Mouse (Mus musculus) MEL (cell line): Measurements from ENCODE around the gene Arhgef3. TPM values are rescaled to one million over a fixed set of nuclear protein-coding genes. Genes with fewer than 3 reads are reported as not detected.

ENCODE experiments used
- DNase-seq: peaks from one replicate; pipeline ENCODE4 v3.0.0; 2011; ENCODE audit warnings: low read depth, low spot score
- H3K27ac ChIP-seq: 2 replicates; pipeline ENCODE4 v1.5.1; 2012; ENCODE audit warnings: low read depth, mild to moderate bottlenecking, control low read depth, low read length, moderate library complexity; ENCODE audit not compliant: control insufficient read depth
- H3K27me3 ChIP-seq, 2 experiments: fragments of 150-350 bp in 1 of 2; sonication (generic) in 1 of 2; 2 replicates each; pipeline ENCODE4 v1.6.1; 2012; ENCODE audit warnings: low read length in 2 of 2, mild to moderate bottlenecking in 2 of 2, improper control_type of control experiment in 1 of 2, moderate library complexity in 1 of 2; ENCODE audit not compliant: insufficient read depth in 2 of 2, control insufficient read depth in 1 of 2
- H3K36me3 ChIP-seq, 2 experiments: 2 replicates each; pipeline ENCODE4 v1.6.1; 2012 to 2014; ENCODE audit warnings: low read length in 2 of 2, improper control_type of control experiment in 1 of 2, inconsistent platforms in 1 of 2, mild to moderate bottlenecking in 1 of 2; ENCODE audit not compliant: insufficient read depth in 2 of 2, control insufficient read depth in 1 of 2
- H3K4me1 ChIP-seq, 2 experiments: fragments of 150-350 bp in 1 of 2; sonication (generic) in 1 of 2; 2 replicates each; pipeline ENCODE4 v1.6.1; 2012; ENCODE audit warnings: low read length in 2 of 2, improper control_type of control experiment in 1 of 2, mild to moderate bottlenecking in 1 of 2; ENCODE audit not compliant: insufficient read depth in 2 of 2, control insufficient read depth in 1 of 2
- H3K4me3 ChIP-seq, 2 experiments: fragments of 150-350 bp in 1 of 2; sonication (generic) in 1 of 2; 2 replicates each; pipeline ENCODE4 v1.5.1; 2012; ENCODE audit warnings: low read depth in 2 of 2, low read length in 2 of 2, mild to moderate bottlenecking in 2 of 2, moderate library complexity in 2 of 2, control low read depth in 1 of 2, improper control_type of control experiment in 1 of 2; ENCODE audit not compliant: control insufficient read depth in 1 of 2, insufficient read depth in 1 of 2
- H3K79me2 ChIP-seq: 2 replicates; pipeline ENCODE4 v1.6.1; 2012; ENCODE audit warnings: mild to moderate bottlenecking, low read length, moderate library complexity; ENCODE audit not compliant: control insufficient read depth, poor library complexity, insufficient read depth
- H3K9ac ChIP-seq: 2 replicates; pipeline ENCODE4 v1.6.1; 2012; ENCODE audit warnings: low read depth, mild to moderate bottlenecking, control low read depth, low read length, moderate library complexity; ENCODE audit not compliant: control insufficient read depth, poor library complexity, severe bottlenecking
- H3K9me3 ChIP-seq: fragments of 150-350 bp; sonication (generic); replicated peaks from 2 replicates; pipeline ENCODE4 v1.6.1; 2012; ENCODE audit warnings: mild to moderate bottlenecking, low read length, improper control_type of control experiment, moderate library complexity; ENCODE audit not compliant: insufficient read depth
- BHLHE40 ChIP-seq: IDR thresholded peaks from 2 replicates; pipeline ENCODE4 v1.6.1; 2012; ENCODE audit warnings: low read depth, mild to moderate bottlenecking, inconsistent platforms, low read length, improper control_type of control experiment, borderline replicate concordance
- ELF1 ChIP-seq: IDR thresholded peaks from 2 replicates; pipeline ENCODE4 v1.6.1; 2014; ENCODE audit warnings: low read depth, mild to moderate bottlenecking, inconsistent platforms, low read length, improper control_type of control experiment, moderate library complexity
- MAFK ChIP-seq: IDR thresholded peaks from 2 replicates; pipeline ENCODE4 v1.6.1; 2011; ENCODE audit warnings: low read depth, mild to moderate bottlenecking, low read length, improper control_type of control experiment, borderline replicate concordance
- MXI1 ChIP-seq: IDR thresholded peaks from 2 replicates; pipeline ENCODE4 v1.6.1; 2011; ENCODE audit warnings: mild to moderate bottlenecking, low read depth, low read length, improper control_type of control experiment
- MYC ChIP-seq: IDR thresholded peaks from 2 replicates; pipeline ENCODE4 v1.6.1; 2011; ENCODE audit warnings: low read depth, mild to moderate bottlenecking, low read length, improper control_type of control experiment, moderate library complexity
- NELFE ChIP-seq: IDR thresholded peaks from 2 replicates; pipeline ENCODE4 v1.6.1; 2011; ENCODE audit warnings: low read depth, low read length, improper control_type of control experiment
- NRF1 ChIP-seq: IDR thresholded peaks from 2 replicates; pipeline ENCODE4 v1.6.1; 2014; ENCODE audit warnings: low read depth, mild to moderate bottlenecking, inconsistent platforms, low read length, improper control_type of control experiment, moderate library complexity; ENCODE audit not compliant: poor library complexity, insufficient read depth, severe bottlenecking
- POLR2A ChIP-seq, 2 experiments: IDR thresholded peaks; 2 replicates each; pipeline ENCODE4 v1.6.1; 2011 to 2012; ENCODE audit warnings: low read length in 2 of 2, mild to moderate bottlenecking in 2 of 2, control low read depth in 1 of 2, improper control_type of control experiment in 1 of 2, low read depth in 1 of 2, moderate library complexity in 1 of 2; ENCODE audit not compliant: control insufficient read depth in 1 of 2, insufficient read depth in 1 of 2, poor library complexity in 1 of 2
- POLR2AphosphoS2 ChIP-seq: IDR thresholded peaks from 2 replicates; pipeline ENCODE4 v1.6.1; 2011; ENCODE audit warnings: low read length, improper control_type of control experiment
- RAD21 ChIP-seq: IDR thresholded peaks from 2 replicates; pipeline ENCODE4 v1.6.1; 2011; ENCODE audit warnings: mild to moderate bottlenecking, low read depth, low read length, improper control_type of control experiment
- SMC3 ChIP-seq: IDR thresholded peaks from 2 replicates; pipeline ENCODE4 v1.6.1; 2011; ENCODE audit warnings: low read depth, low read length, improper control_type of control experiment
- TCF12 ChIP-seq: IDR thresholded peaks from 2 replicates; pipeline ENCODE4 v1.6.1; 2014; ENCODE audit warnings: low read depth, mild to moderate bottlenecking, inconsistent platforms, low read length, improper control_type of control experiment, moderate library complexity
- UBTF ChIP-seq: IDR thresholded peaks from 2 replicates; pipeline ENCODE4 v1.6.1; 2012; ENCODE audit warnings: low read depth, mild to moderate bottlenecking, inconsistent platforms, low read length, improper control_type of control experiment, moderate library complexity, borderline replicate concordance; ENCODE audit not compliant: insufficient read depth
- ZC3H11A ChIP-seq: IDR thresholded peaks from 2 replicates; pipeline ENCODE4 v1.6.1; 2012; ENCODE audit warnings: low read depth, mild to moderate bottlenecking, inconsistent platforms, low read length, improper control_type of control experiment
- ZMIZ1 ChIP-seq: IDR thresholded peaks from 2 replicates; pipeline ENCODE4 v1.6.1; 2012; ENCODE audit warnings: low read depth, mild to moderate bottlenecking, inconsistent platforms, low read length, improper control_type of control experiment, moderate library complexity
- polyA plus RNA-seq, 2 experiments: library from polyadenylated mRNA; stranded (reverse) in 1 of 2; unstranded in 1 of 2; fragments of >175 nt in 1 of 2; fragments of >200 nt in 1 of 2; gene quantifications; 2 replicates each; pipeline versions ENCODE4 v1.2.1 to v1.2.4; 2012; ENCODE audit warnings: low replicate concordance in 2 of 2, low read depth in 1 of 2; ENCODE audit not compliant: insufficient read length in 2 of 2, insufficient read depth in 1 of 2, missing spikeins in 1 of 2
- total RNA-seq: library from RNA; depleted of rRNA; stranded (reverse); fragments of 300-350 nt; gene quantifications from 2 replicates; pipeline ENCODE4 v1.2.3, GENCODE M21; 2012

Gene Arhgef3
- total and polyA plus RNA-seq, 3 experiments: 2.1 to 2.7 TPM; not detected in 1

DNA sequence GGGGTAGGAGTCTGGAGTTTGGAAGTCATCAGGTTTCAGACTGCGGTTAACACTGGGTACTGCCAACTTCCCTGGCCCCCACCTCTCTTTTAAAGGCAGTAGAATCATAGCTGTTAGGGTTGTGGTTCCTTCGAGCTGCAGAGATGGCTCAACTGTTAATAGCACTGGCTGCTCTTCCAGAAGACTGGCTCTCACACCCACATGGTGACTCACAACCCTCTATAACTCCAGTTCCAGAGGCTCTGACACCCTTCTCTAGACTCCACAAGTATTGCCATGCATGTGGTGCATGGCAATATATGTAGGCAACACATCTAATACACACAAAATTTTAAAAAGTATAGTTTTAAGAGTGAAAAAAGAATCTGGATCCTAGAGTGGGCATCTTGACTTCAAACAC lies 128.1 kb downstream of the Arhgef3 start:
- H3K27me3 ChIP-seq: no peaks in the 10 kb centered on the region; a peak in 1 of 4 replicates
- no peaks in the 10 kb centered on the region for H3K79me2 ChIP-seq
- H3K9me3 ChIP-seq: no peaks in the 10 kb centered on the region
- H3K4me3 ChIP-seq: no peak overlapping the region
- H3K36me3 ChIP-seq: no peaks in the 10 kb centered on the region
- H3K27ac ChIP-seq: no peak overlapping the region
- no peak overlapping the region for H3K9ac ChIP-seq
- no peaks in the 10 kb centered on the region for H3K4me1 ChIP-seq
- TF ChIP-seq ZMIZ1: no peak
- no peak for TF ChIP-seq NRF1
- no peak for TF ChIP-seq TCF12
- no peak for TF ChIP-seq NELFE
- no peak for TF ChIP-seq MAFK
- no peak for DNase-seq

DNA sequence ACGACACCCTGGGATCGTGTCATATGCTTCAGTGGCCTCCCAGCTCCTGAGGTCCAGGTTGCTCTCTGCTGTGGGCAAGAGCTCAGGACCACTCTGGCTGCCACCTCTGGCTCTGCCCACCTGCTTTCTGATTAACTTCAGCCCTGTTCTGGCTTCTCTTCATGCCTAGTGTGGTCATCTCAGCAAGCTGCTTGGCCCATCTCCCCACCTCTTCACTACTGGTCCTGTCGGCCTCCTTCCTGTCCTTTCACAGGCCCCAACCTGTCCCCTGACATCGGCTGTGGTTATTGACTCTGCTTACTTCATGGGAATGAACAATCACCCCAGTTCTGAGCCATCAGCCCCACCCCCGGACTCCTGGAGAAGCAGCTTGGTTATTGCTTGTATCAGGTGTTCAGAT lies 128.9 kb downstream of the Arhgef3 start:
- Histone ChIP-seq H3K4me1 (no peaks in the 10 kb centered on the region), H3K27ac (no peak overlapping the region), H3K4me3 (no peak overlapping the region), H3K9me3 (no peaks in the 10 kb centered on the region), H3K27me3 (no peaks in the 10 kb centered on the region), H3K36me3 (no peaks in the 10 kb centered on the region), H3K79me2 (no peaks in the 10 kb centered on the region), H3K9ac (no peak overlapping the region)
- no peak for DNase-seq
- TF ChIP-seq MXI1: no peak
- no peak for TF ChIP-seq SMC3
- no peak for TF ChIP-seq MAFK
- TF ChIP-seq UBTF: no peak
- no peak for TF ChIP-seq ZC3H11A
- no peak for TF ChIP-seq BHLHE40
- no peak for TF ChIP-seq ELF1
- TF ChIP-seq POLR2AphosphoS2: no peak

DNA sequence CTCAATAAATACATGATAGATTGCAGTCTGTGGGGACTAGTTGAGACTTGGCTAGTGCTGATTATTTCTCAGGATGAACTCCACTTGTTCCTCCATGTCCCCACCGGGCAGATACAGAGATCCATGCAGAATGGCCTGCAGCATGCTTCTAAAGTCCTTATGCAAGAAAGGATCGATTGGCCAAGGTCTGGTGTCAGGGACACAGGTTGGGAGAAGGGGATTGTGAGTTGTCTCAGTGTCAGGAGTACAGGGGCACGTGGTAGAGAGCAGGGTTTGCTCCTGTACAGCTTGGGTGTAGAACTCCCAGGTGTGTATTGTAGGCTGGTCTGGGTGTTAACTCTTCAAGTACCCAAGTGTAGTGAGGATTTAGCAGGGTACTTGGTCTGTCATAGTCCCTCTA lies 130.2 kb downstream of the Arhgef3 start:
- H3K9me3 ChIP-seq: no peaks in the 10 kb centered on the region
- H3K27me3 ChIP-seq: no peaks in the 10 kb centered on the region
- no peak overlapping the region for H3K4me3 ChIP-seq
- TF ChIP-seq POLR2AphosphoS2 (no peak), MAFK (no peak), POLR2A (IDR thresholded peaks at IDR 0.05; ENCODE audit: control insufficient read depth in 1 of 2, insufficient read depth in 1 of 2, low read depth in 1 of 2, low read length in 2 of 2, poor library complexity in 1 of 2) (no peak), MYC (no peak), RAD21 (no peak)
- H3K79me2 ChIP-seq: no peaks in the 10 kb centered on the region
- DNase-seq: no peak
- no peaks in the 10 kb centered on the region for H3K4me1 ChIP-seq
- H3K27ac ChIP-seq: no peak overlapping the region
- H3K36me3 ChIP-seq: no peaks in the 10 kb centered on the region
- H3K9ac ChIP-seq: no peak overlapping the region
